Mouse (Mus musculus) ES-Bruce4 (cell line): ENCODE measurements around the gene Wdr45.

Experiments used
- CTCF ChIP-seq: IDR thresholded peaks from one replicate; pipeline ENCODE4 v1.8.1; 2011; ENCODE audit warnings: low read depth, low read length
- EP300 ChIP-seq: IDR thresholded peaks from 2 replicates; pipeline ENCODE4 v1.6.1; 2011; ENCODE audit warnings: low read depth, low read length; ENCODE audit not compliant: insufficient read depth
- POLR2A ChIP-seq: IDR thresholded peaks from one replicate; pipeline ENCODE4 v1.8.1; 2011; ENCODE audit warnings: low read length; ENCODE audit not compliant: insufficient read depth

DNA sequence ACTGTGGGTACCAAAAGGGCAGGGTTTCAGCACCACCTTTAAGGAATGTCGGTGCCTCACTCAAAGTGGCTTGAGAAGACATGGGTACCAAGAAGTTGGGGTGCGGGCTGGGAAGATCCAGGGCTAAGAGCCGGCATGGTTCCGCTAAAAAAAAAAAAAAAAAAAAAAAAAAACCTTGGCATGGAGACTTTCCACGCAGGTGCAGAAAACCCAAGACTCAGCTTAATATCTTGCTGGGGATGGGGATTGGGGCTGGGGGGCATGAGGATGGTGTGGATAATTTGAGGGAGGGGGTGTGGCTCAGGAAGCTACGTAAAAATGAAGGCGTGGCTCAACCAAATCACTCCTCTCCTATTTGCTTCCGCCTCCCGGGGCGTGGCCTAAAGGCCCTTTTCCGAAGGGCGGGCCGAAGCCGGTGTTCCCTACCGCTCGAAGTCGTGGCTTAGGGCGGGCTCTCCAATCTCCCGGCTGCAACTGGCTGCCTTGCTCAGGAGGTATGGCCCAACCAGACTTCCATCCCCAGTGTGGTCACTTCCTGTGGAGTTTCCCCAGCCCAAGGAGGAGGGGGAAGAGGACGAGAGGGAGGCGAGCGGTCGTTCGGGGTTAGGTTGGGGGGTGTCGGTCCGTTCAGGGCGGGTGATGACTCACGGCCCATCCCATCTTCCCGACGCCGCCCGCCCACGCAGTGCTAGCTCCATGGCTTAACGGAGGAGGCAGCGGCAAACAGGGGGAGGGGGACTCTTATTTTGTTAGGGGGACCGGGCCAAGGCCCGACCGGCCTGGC is 48.2 kb downstream of the Wdr45 start, which contains the start of gene Tfe3:
- TF ChIP-seq CTCF (no peak), POLR2A (no peak), EP300 (no peak)
